Mouse (Mus musculus) embryo, embryonic 11 days (tissue): ENCODE measurements around the gene Zfp644.
"Not testable (repeated sequence)": the region's sequence is repeated elsewhere in the genome, so short reads cannot be mapped to it uniquely, and the experiment has no call there.

ENCODE experiments used
- DNase-seq: peaks from one replicate; pipeline ENCODE4 v3.0.0-alpha.2; 2015

The Zfp644 gene

GRCm38 (mm10) chr5:106696396-106697337 is at the start of gene Zfp644:
Gene Zfp644 (minus strand): TSS chr5:106697287.
- peak; percentile 94 for DNase-seq

GRCm38 (mm10) chr5:106739716-106740115 is 42.6 kb upstream of the Zfp644 start:
- peak; percentile 43 for DNase-seq

GRCm38 (mm10) chr5:106723487-106723886 is 26.4 kb upstream of the Zfp644 start:
- no peak for DNase-seq

GRCm38 (mm10) chr5:106722771-106723170 is 25.7 kb upstream of the Zfp644 start:
- DNase-seq = no peak

GRCm38 (mm10) chr5:106711870-106712277 is 14.8 kb upstream of the Zfp644 start:
- DNase-seq = peak; percentile 25

GRCm38 (mm10) chr5:106711220-106711726 is 14.2 kb upstream of the Zfp644 start:
- peak; percentile 28 for DNase-seq

GRCm38 (mm10) chr5:106710611-106711010 is 13.5 kb upstream of the Zfp644 start:
- DNase-seq = no peak

- no peak for DNase-seq
Measured at GRCm38 (mm10) chr5:106710085-106710409, 13.0 kb upstream of the Zfp644 start.

- peak; percentile 29 for DNase-seq
Measured at GRCm38 (mm10) chr5:106709388-106710084, 12.4 kb upstream of the Zfp644 start.

GRCm38 (mm10) chr5:106706363-106706762 is 9.3 kb upstream of the Zfp644 start:
- no peak for DNase-seq

- no peak for DNase-seq
Measured at GRCm38 (mm10) chr5:106705162-106705561, 8.1 kb upstream of the Zfp644 start.

GRCm38 (mm10) chr5:106695681-106696395 is 1.2 kb downstream of the Zfp644 start:
- DNase-seq = peak; percentile 91

- no peak for DNase-seq
Measured at GRCm38 (mm10) chr5:106695141-106695540, 1.9 kb downstream of the Zfp644 start.

- no peak for DNase-seq
Measured at GRCm38 (mm10) chr5:106694683-106695082, 2.4 kb downstream of the Zfp644 start.

- peak; percentile 44 for DNase-seq
Measured at GRCm38 (mm10) chr5:106693034-106693433, 4.1 kb downstream of the Zfp644 start.

- no peak for DNase-seq
Measured at GRCm38 (mm10) chr5:106680636-106681458, 16.2 kb downstream of the Zfp644 start.

GRCm38 (mm10) chr5:106679659-106680058 is 17.4 kb downstream of the Zfp644 start:
- DNase-seq = no peak

GRCm38 (mm10) chr5:106678823-106679222 is 18.3 kb downstream of the Zfp644 start:
- DNase-seq = not testable (repeated sequence)

GRCm38 (mm10) chr5:106676784-106677183 is 20.3 kb downstream of the Zfp644 start:
- DNase-seq = no peak

GRCm38 (mm10) chr5:106672597-106672996 is 24.5 kb downstream of the Zfp644 start:
- no peak for DNase-seq

- DNase-seq = no peak
Measured at GRCm38 (mm10) chr5:106671893-106672292, 25.2 kb downstream of the Zfp644 start.

- no peak for DNase-seq
Measured at GRCm38 (mm10) chr5:106664910-106665309, 32.2 kb downstream of the Zfp644 start.
